Mouse (Mus musculus) megakaryocyte, adult 5-6 weeks (primary cell): ENCODE results near the gene Obsl1. TPM values are rescaled to one million over a fixed set of nuclear protein-coding genes. Genes with fewer than 3 reads are reported as not detected.

Source experiments
- ATAC-seq: 2 replicates; pipeline ENCODE4 v1.8.0; 2016; ENCODE audit warnings: mild to moderate bottlenecking, inconsistent platforms; ENCODE audit not compliant: poor library complexity, severe bottlenecking
- total RNA-seq, 2 experiments: library from RNA; stranded (forward) in 1 of 2; stranded (reverse) in 1 of 2; fragments of 153-499, 151-499 nt in 1 of 2; fragments of 221-1000, 200-1000 nt in 1 of 2; gene quantifications; 2 replicates each; pipeline versions ENCODE4 v1.2.3 to v1.2.4; 2015 to 2017

Obsl1 gene
- total RNA-seq, 2 experiments from 2014 or later, result not detected

DNA sequence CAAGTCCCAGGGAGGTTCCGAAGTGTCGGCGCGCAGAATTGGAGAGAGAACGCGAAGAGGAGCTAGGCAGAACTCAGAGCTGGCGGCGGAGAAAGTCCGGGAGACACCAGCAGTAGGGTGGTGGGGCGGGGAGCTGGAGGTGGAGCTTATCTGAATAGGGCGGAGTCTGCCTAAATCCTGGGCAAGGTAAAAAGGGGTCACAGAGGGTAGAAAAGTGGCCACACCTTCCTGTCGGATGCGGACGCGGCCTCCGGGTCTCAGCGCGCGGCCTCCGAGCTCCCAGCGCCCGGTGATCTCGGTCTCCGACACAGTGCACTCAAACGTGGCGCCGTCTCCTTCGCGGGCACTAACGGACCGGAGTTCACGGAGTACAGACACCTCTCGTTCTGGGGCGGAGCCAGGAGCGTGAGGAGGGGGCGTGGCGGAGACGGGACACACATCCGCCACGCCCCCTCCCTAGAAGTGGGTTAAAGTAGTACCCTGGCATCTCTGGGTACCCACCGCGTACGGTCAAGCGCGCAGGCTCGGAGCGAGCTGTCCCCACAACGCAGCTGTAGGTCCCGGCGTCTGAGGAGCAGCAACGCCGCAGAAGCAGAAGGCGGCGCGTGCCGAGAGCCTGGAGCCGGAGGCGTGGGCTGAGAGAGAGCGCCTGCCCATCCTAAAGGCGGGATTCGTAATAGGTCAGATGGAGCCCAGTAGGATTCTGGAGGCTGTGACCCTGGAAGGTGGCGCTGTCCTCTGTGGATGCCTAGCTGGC is 18.7 kb downstream of the Obsl1 start:
- peak; percentile 40; the same call in 1 of the 2 replicates for ATAC-seq

DNA sequence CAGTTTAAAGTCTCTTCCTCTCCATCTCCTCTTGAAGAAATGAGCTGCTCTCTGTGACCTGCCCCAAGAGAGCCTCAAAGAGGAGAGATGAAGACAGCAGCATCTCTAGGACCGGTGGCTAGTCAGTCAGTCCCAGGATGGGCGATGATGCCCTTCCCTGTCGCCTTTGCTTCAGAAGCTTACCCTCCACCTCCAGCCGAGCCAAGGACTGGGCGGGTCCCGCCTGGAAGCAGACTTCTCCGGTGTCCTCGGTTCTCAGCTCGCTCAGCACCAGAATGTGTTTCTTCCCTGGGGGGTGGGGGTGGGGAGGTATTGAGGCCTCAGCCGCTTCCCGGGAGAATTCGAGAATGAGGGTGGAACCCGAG is 19.2 kb downstream of the Obsl1 start:
- no peak for ATAC-seq

DNA sequence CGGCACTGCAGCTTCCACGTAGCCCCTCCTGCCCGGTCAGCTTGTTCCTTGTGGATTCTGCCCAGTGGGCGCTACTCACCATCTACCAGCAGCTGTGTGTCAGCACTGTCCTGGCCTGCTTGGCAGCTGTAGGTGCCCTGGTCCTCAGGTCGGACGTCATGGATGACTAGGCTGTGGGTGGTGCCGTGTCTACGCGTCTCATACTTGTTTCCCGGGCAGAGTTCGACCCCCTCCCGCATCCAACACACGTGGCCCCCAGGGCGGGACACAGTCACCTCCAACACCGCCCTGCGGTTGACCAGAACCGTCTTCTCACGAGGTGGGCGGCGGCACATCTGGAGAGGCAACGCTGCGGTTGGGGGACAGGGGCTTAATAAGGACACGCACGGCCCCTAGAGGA is 19.7 kb downstream of the Obsl1 start:
- ATAC-seq, result no peak

DNA sequence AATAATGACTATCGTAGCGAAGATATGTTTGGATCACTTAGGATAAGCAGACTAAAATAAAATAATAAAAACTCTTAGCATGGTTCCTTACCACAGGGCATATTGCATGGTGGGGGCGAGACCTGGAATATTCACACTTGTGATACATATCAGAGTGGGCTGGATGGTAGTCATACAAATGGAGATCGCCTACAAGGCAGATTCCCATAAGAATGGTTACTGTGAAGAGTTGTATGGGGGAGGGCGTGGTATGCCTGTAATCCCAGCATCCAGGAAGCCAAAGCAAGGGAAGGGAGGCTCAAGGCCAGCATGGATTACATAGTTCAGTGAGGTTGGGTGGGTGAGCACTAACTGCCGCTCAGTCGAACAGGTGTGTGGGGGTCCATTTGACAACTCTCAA is 25.5 kb downstream of the Obsl1 start:
- ATAC-seq, result no peak

DNA sequence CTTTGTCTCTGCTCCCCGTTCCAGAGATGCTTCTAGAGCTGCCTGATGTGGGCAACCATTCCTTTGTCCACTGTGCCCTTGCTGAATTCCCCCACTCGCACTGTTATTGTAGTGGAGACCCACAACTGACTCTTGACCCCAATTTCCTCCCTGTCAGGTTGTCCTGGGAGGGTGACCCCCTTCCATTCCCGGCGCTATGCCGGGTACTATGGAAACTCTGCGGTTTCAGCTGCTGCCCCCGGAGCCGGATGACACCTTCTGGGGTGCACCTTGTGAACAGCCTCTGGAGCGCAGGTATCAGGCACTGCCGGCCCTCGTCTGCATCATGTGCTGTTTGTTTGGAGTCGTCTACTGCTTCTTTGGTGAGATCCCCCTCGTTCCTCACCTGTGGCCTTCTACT is 26.2 kb downstream of the Obsl1 start:
- no peak for ATAC-seq

DNA sequence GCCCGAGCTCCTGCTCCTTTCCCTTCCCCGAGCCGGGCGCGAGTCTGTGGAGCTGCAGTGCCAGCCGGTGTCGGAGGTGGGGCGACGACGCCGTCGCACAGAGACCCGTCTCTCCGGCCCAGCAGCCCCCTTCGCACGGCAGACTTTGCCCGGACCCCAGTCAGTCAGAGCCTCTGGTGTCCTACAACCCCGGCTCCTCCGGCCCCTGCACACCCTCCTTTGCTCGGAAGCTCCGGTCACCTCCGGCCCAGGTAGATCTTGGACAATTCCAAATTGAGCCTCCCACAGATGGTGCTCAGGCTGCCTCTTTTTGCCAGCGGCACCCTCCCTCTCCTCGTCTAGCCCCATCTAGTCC is 26.6 kb downstream of the Obsl1 start:
- no peak for ATAC-seq

DNA sequence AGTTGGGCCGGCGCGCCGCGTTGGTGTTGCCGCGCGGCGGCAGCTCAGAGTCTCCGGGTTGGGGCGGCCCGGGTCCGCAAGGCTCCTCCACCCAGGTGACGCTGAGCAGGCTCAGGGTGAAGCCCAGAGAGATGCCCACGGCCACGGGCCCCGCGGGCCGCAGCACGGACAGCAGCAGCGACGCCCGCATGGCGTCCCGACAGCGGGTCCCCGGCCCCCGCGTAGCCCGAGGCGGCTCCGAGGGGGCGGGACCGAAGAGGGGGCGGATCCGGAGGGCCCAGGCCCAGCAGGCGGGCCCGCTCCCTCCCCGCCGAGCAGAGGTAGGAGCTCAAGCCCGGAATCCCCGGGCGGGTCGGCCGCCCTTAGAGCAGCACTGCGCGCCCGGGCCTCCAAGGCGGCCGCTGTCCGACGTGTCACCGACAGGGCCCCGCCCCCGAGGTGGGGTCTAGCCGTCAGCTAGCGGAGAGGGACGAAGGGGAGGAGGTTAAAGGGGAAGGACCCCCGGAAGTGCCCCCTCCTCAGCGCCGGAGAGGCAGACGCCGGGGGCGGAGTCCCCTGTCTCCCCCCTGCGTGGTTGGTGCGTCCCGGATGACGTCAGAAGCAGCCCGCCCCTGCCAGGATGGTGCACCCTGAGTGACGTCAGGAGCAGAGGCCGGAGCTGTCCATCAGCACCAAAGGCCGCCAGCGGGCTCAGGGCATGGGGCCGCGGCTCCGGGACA is 27.2 kb downstream of the Obsl1 start, which contains the start of the genes Chpf and Tmem198:
TSS of gene Chpf (minus strand) at position 392 of the 719 bp plus-strand sequence.
TSS of gene Tmem198 (plus strand) at position 617 of the 719 bp plus-strand sequence.
- ATAC-seq, result peak; percentile 82

DNA sequence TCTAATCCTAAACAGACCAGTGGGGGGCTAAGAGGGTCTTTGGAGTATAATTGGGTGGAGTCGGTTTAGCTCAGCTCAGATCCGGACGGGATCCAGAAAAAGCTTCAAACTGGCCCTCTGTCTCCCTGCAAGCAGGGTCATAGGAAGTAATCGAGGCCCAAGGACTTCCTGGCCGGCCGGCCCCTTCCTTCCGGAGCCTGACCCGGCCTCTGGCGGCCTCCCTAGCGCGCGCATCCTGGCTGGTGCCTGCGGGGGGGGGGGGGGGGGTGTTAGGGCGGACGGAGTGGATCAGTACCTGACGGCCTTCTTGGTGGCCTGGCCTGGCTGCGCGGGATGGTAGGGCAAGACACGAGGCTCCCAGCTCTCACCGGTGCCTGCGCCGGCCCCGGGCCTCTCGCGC is 27.8 kb downstream of the Obsl1 start:
- peak; percentile 37; the same call in 1 of the 2 replicates for ATAC-seq

DNA sequence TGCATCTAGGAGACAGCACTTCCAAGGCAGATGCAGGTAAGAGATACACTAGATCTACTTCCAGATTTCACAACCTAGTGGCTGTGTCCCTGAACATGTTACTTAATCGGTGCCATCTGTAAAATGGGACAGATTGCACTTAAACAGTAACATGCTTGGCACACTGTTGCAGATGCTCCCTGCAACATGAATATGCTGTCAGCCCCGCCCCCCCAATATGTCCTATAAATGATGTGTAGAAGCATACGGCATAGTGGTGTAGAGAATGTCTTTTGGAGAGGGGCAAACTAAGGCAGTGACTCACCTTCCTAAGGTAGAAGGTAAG is 28.3 kb downstream of the Obsl1 start:
- ATAC-seq, result no peak

DNA sequence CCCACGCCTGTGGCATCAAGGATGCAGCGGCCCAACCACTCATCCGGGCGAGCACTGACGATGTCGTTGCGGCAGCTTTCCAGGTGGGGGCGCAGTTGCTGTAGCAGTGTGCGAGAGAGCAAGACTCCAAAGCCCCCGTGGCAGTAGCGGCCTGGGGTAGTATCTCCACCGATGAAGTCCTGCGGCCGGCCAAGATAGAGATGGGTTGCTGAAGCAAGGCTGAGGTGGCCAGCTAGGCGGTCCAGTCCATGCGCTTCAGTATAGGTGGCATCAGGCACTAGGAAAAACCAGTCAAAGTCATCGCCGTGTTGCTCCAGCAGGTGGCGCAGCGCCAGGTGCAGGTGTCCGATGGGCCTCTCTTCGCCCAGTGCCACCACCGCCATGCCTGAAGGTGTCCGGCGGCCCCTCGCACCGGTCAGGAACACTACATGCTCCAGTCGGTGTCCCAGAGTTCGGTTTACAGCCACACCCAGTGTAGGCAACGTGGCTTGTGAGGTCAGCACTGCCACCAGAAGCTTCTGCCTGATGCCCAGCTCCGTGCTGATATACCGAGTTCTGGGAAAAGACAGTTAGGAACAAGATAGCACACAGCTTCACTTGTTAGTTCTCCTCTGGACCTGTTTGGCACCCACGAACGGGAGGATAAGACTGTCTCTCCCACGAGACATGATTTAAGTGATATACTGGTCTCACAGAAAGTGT is 28.8 kb downstream of the Obsl1 start:
- peak; percentile 48 for ATAC-seq

DNA sequence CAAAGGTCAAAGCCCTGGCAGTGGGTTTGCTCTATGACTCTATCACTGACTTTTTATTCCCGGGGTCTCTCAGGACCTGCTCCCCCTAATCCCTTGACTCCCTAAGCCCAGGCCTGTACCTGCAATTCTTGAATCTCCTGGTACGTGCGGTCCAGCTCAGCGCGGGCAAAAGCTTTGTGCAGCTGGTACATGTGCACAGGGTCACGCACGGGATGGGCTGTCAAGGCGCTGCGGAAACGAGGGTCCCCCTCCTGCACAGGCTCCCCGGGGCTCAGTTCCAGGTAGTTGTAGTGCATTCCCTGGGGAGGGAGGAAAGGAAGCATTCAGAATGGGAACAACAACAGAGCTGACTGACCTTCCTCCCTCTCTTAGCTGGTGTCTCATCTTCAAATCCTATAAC is 29.8 kb downstream of the Obsl1 start:
- ATAC-seq, result no peak

DNA sequence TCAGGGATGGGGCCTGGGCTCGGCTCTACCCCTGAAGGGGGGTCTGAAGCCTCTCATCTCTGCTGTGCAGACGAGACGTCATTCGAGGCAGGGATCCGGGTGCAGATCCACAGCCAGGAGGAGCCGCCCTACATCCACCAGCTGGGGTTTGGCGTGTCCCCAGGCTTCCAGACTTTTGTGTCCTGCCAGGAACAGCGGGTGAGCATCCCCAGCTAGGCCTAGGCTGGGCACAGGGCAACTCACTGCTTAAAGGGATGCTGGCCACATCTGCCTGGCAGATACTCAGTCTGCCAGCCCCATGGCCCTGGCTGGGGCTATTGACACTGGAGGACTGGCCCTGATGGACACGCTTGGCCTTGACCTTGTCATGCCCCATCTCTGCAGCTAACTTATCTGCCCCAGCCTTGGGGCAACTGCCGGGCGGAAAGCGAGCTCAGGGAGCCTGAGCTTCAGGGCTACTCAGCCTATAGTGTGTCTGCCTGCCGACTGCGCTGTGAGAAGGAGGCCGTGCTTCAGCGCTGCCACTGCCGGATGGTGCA is 36.9 kb downstream of the Obsl1 start:
- ATAC-seq, result no peak

DNA sequence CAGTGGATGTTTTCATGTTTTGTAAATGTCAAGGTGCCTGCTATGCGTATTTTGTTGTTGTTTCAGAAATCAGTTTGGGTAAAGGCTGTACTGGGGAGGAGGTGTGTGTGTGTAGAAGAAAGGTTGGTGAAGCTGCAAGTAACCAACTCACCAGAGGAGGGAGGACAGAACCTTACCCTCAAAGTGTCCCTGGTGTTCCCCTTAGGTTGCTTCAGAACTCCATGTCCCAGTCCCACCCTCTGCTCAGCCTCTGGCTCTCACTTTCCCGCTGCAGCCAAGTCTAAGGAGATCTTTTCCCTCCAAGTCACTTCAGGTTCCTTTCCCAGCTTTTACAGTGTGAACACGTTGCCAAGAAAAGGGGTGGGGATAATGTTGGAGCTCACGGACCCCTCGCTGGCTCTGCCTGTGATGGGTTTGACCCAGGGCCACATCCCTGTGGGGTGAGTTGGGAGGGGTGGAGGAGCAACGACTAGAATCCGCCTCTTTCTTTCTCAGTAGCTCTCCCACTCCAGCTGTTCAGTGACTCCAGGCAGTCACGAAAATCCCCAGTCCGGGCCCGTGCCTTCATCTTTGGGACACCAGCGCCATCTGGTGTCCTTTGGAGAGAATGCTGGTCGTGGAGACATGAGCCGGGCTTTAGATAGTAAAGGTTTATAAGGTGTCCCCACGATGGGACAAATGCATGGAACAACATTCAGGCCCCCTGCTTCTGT is 38.9 kb downstream of the Obsl1 start:
- ATAC-seq, result peak; percentile 73

DNA sequence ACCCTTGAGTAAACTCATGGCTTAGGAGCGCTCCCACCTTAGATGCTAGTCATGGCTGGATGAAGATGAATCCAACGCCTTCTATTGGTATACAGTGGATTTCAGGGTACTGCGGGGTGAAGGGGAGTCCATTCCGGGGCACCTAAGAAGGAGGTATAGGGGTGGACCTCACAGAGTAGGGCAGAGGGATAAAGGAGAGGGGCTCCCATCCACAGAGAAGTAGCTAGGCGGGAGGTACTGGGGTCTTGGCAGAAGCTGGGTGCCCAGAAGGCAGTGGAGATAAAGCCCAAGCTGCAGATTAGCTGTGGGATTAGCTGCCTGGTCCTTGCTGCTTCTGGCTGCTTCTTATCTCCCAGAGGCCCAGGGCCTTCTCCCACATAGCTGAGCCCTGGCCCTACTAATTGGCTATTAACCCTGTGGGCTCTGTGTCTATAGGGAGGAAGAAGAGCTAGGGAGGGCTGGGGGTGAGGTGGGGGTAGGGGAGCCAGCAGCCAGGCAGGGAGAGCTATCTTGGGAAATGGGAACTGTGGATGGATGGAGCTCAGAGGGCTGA is 42.5 kb downstream of the Obsl1 start:
- ATAC-seq, result no peak

DNA sequence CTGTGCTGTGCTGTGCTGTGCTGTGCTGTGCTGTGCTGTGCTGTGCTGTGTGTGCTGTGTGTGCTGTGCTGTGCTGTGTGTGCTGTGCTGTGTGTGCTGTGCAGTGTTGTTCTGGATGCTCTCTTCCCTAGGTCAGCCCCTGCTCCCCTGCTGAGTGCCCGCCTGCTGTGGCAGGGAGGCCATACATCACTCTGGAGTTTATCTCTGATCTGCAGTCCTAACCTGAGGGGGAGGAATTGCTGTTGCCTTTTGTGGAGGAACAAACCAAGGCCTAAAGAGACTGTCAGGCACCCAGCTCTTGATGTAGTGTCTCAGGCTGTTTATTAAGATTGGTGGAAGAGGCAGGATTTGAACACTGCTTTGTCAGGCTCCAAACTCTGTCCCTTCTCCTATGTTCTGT is 43.6 kb downstream of the Obsl1 start:
- no peak for ATAC-seq

DNA sequence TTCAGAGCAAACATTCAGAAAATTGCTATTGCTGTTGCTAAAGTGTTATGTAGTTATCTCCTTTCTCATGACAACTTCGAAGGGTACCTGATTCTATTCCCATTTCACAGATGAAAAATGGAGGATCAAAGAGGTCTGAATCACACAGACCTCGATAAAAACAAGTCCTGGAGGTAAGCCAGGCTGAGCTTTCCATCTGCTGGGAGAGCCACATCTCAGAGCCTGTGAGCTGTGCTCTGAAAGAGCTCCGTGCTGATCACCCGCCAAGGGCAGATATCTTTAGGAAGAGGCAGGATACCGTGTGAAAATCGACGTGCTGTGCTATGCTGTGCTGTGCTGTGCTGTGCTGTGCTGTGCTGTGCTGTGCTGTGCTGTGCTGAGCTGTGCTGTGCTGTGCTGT is 46.0 kb downstream of the Obsl1 start:
- ATAC-seq, result no peak

DNA sequence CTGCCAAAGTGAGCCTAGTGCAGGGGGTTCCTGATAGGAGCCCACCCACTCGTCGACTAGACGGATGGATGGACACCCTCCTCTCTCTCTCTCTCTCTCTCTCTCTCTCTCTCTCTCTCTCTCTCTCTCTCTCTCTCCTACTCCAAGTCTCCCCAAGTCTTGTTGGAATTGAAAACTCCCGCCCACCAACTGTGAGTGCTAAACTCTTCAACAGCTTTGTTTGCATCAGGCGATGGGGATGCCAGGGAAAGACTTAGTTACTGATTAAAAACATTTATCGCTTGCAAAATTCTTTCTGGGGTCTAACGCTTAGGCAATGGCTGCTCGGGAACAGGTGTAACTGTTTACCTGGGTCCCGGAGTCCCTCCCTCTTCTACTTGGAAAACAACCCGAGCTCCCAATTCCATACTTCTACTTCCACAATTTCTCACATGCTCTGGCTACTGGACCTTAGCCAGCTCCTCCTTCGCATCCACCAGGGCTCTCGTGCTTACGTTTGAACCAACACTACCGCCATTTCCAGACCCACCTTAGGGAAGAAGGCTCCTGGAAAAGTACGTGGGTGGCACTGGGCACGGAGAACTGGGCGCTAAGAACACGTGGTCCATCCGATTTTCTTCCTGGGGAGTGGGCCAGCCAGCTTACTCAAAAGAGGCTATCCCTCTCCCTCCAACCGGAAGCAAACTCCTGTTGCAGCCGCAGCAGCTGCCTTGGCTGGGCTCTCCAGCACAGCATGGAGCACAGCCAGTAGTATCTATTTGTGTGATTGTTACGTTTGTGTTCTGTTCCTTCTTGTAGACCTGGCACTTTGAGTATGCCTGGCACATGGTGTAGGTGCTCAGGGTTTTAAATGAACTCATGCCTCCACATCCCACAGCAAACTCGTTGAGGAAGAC is 47.2 kb downstream of the Obsl1 start:
- ATAC-seq, result no peak

DNA sequence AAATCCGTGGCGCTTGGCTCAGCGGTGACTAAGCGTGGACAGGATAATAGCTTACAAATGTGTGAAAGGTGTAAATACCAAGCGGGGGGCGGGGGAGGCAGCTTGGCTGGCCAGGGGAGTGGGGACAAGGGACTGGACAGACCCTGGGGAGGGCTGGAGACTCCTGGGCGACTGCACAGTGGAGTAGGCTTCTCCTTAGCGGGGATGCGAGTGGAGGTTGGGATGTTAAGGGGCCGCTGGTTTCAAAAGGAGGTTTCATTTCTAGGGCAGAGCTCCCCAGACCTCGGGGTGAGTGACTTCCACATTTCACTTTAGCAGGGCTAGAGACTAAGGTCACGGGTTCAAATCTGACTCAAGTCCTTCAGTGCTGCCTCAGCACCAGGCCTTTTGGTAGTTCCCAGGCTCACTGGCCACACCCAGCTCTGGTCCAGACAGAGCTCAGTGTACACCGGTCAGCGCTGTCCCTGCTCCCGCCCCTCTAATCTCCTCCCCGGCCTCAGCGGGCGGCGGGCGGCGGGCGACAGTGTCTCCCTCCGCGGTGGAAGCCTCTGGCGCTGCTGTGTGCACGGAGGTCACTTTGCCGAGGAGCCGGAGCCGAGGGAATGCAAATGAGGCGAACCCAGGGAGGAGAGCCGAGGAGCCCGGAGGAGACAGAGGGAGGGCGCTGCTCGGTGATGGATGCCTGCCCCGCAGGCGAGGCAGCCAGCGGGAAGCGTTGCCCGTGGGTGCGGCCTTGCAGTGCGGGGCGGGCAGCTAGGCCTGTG is 48.0 kb downstream of the Obsl1 start:
- no peak for ATAC-seq

DNA sequence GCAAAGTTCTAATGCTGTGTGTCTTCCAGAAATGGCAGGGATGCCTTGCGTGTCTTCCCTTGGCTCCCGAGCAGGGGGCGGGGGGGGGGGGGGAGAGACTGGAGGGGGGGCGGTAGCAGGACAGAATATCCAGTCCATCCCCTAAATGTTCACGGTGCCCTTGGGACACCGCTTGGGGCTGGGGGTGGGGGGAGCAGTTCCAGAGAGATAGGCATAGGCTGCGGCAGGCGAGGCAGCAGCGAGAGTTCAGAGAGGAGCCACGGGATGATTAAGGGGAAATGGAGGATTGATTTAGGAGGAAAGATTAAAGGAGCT is 48.6 kb downstream of the Obsl1 start:
- no peak for ATAC-seq
